Mouse (Mus musculus): ENCODE results near the gene Iqgap2. TPM values are rescaled to one million over a fixed set of nuclear protein-coding genes. Genes with fewer than 3 reads are reported as not detected.

Gene Iqgap2
- total RNA-seq, 4 experiments from 2014 or later = 2.5 to 4.9 (median 4.0) TPM

GRCm38 (mm10) chr13:95778761-95779161, 113.0 kb downstream of the Iqgap2 start:
- no peak for DNase-seq (ENCODE audit: low spot score)

- DNase-seq (ENCODE audit: low spot score) = no peak
These were observed 113.9 kb downstream of the Iqgap2 start for GRCm38 (mm10) chr13:95777651-95778391.

GRCm38 (mm10) chr13:95777237-95777636, 114.5 kb downstream of the Iqgap2 start:
- no peak for DNase-seq (ENCODE audit: low spot score)

- DNase-seq (ENCODE audit: low spot score) = no peak
These were observed 116.6 kb downstream of the Iqgap2 start for GRCm38 (mm10) chr13:95774966-95775696.

GRCm38 (mm10) chr13:95765017-95765416, 126.7 kb downstream of the Iqgap2 start:
- no peak for DNase-seq (ENCODE audit: low spot score)

GRCm38 (mm10) chr13:95763876-95764517, 127.7 kb downstream of the Iqgap2 start:
- no peak for DNase-seq (ENCODE audit: low spot score)

- DNase-seq (ENCODE audit: low spot score) = no peak
These were observed 131.9 kb downstream of the Iqgap2 start for GRCm38 (mm10) chr13:95759810-95760209.

- DNase-seq (ENCODE audit: low spot score) = no peak
These were observed 137.4 kb downstream of the Iqgap2 start for GRCm38 (mm10) chr13:95754285-95754684.

- DNase-seq (ENCODE audit: low spot score) = no peak
These were observed 139.3 kb downstream of the Iqgap2 start for GRCm38 (mm10) chr13:95752386-95752785.

GRCm38 (mm10) chr13:95747541-95747940, 144.2 kb downstream of the Iqgap2 start:
- no peak for DNase-seq (ENCODE audit: low spot score)

- DNase-seq (ENCODE audit: low spot score) = no peak
These were observed 144.6 kb downstream of the Iqgap2 start for GRCm38 (mm10) chr13:95747101-95747500.

GRCm38 (mm10) chr13:95746509-95746908, 145.2 kb downstream of the Iqgap2 start:
- DNase-seq (ENCODE audit: low spot score) = peak; percentile 11

GRCm38 (mm10) chr13:95745451-95745850, 146.3 kb downstream of the Iqgap2 start:
- no peak for DNase-seq (ENCODE audit: low spot score)

GRCm38 (mm10) chr13:95742881-95743466, 148.7 kb downstream of the Iqgap2 start:
- DNase-seq (ENCODE audit: low spot score) = no peak

GRCm38 (mm10) chr13:95741813-95742689, 149.7 kb downstream of the Iqgap2 start:
- DNase-seq (ENCODE audit: low spot score) = no peak

- no peak for DNase-seq (ENCODE audit: low spot score)
These were observed 152.1 kb downstream of the Iqgap2 start for GRCm38 (mm10) chr13:95739651-95740050.

- DNase-seq (ENCODE audit: low spot score) = no peak
These were observed 161.2 kb downstream of the Iqgap2 start for GRCm38 (mm10) chr13:95730491-95730890.

GRCm38 (mm10) chr13:95719320-95720232, 172.1 kb downstream of the Iqgap2 start:
- peak; percentile 68 for DNase-seq (ENCODE audit: low spot score)

- no peak for DNase-seq (ENCODE audit: low spot score)
These were observed 176.4 kb downstream of the Iqgap2 start for GRCm38 (mm10) chr13:95715356-95715755.
